Mouse (Mus musculus) CH12.LX (cell line): ENCODE data around the gene Ccdc148. TPM values are rescaled to one million over a fixed set of nuclear protein-coding genes. Genes with fewer than 3 reads are reported as not detected.

ENCODE experiments used
- DNase-seq: peaks from one replicate; pipeline ENCODE4 v3.0.0-alpha.2; 2013; ENCODE audit errors: extremely low read depth
- H3K27ac ChIP-seq: 2 replicates; pipeline ENCODE4 v1.5.1; 2012; ENCODE audit warnings: low read depth, mild to moderate bottlenecking, control low read depth, moderate library complexity; ENCODE audit not compliant: insufficient read depth
- H3K27me3 ChIP-seq: replicated peaks from 2 replicates; pipeline ENCODE3; 2012; ENCODE audit warnings: inconsistent platforms
- H3K36me3 ChIP-seq, 2 experiments: replicated peaks in 1 of 2; 2 replicates each; pipeline versions ENCODE3 to v1.6.1; 2012; ENCODE audit warnings: inconsistent platforms in 1 of 2, low read length in 1 of 2, mild to moderate bottlenecking in 1 of 2, mixed read lengths in 1 of 2, moderate library complexity in 1 of 2; ENCODE audit not compliant: control insufficient read depth in 1 of 2, insufficient read depth in 1 of 2
- H3K4me1 ChIP-seq, 2 experiments: 2 replicates each; pipeline ENCODE4 v1.6.1; 2012; ENCODE audit warnings: inconsistent platforms in 1 of 2, moderate library complexity in 1 of 2; ENCODE audit not compliant: insufficient read depth in 2 of 2, control insufficient read depth in 1 of 2
- H3K4me2 ChIP-seq: 2 replicates; pipeline ENCODE4 v1.6.1; 2012; ENCODE audit warnings: low read depth, mild to moderate bottlenecking, control low read depth; ENCODE audit not compliant: poor library complexity, insufficient read depth, severe bottlenecking
- H3K4me3 ChIP-seq, 3 experiments: fragments of 150-350 bp in 1 of 3; sonication (generic) in 1 of 3; replicated peaks in 1 of 3; 2 replicates each; pipeline versions ENCODE3 to v1.5.1; 2011 to 2012; ENCODE audit warnings: low read depth in 2 of 3, low read length in 2 of 3, mild to moderate bottlenecking in 2 of 3, moderate library complexity in 2 of 3, control low read depth in 1 of 3, improper control_type of control experiment in 1 of 3, inconsistent platforms in 1 of 3, mixed read lengths in 1 of 3; ENCODE audit not compliant: poor library complexity in 1 of 3
- H3K79me2 ChIP-seq: replicated peaks from 2 replicates; pipeline ENCODE4 v1.6.1; 2012; ENCODE audit warnings: mild to moderate bottlenecking, moderate library complexity; ENCODE audit not compliant: control insufficient read depth, poor library complexity, insufficient read depth, severe bottlenecking; ENCODE audit errors: extremely low read depth
- H3K9ac ChIP-seq: 2 replicates; pipeline ENCODE4 v1.6.1; 2012; ENCODE audit warnings: low read depth, mild to moderate bottlenecking, control low read depth, moderate library complexity; ENCODE audit not compliant: insufficient read depth
- H3K9me3 ChIP-seq: replicated peaks from 2 replicates; pipeline ENCODE3; 2012; ENCODE audit warnings: low read length, inconsistent platforms, mixed read lengths
- BHLHE40 ChIP-seq: IDR thresholded peaks from 2 replicates; pipeline ENCODE4 v1.6.1; 2011; ENCODE audit warnings: mild to moderate bottlenecking, low read depth, low read length, improper control_type of control experiment
- CHD2 ChIP-seq: IDR thresholded peaks from 2 replicates; pipeline ENCODE4 v1.6.1; 2011; ENCODE audit warnings: low read length, improper control_type of control experiment
- CTCF ChIP-seq, 2 experiments: IDR thresholded peaks in 1 of 2; conservative IDR thresholded peaks in 1 of 2; 2 replicates each; pipeline ENCODE4 v1.5.1; 2011 to 2012; ENCODE audit warnings: low read depth in 2 of 2, low read length in 2 of 2, improper control_type of control experiment in 1 of 2, inconsistent platforms in 1 of 2, mild to moderate bottlenecking in 1 of 2, moderate library complexity in 1 of 2
- E2F4 ChIP-seq: IDR thresholded peaks from 2 replicates; pipeline ENCODE4 v1.6.1; 2011; ENCODE audit warnings: low read depth, low read length, improper control_type of control experiment; ENCODE audit not compliant: insufficient replicate concordance
- GABPA ChIP-seq: IDR thresholded peaks from 2 replicates; pipeline ENCODE4 v1.6.1; 2012; ENCODE audit warnings: low read depth, low read length, improper control_type of control experiment, inconsistent platforms; ENCODE audit not compliant: insufficient replicate concordance
- HCFC1 ChIP-seq: IDR thresholded peaks from 2 replicates; pipeline ENCODE4 v1.6.1; 2012; ENCODE audit warnings: low read depth, mild to moderate bottlenecking, inconsistent platforms, low read length, improper control_type of control experiment
- JUN ChIP-seq: IDR thresholded peaks from 2 replicates; pipeline ENCODE4 v1.6.1; 2011; ENCODE audit warnings: low read depth, mild to moderate bottlenecking, low read length, improper control_type of control experiment, moderate library complexity; ENCODE audit not compliant: insufficient read depth
- JUND ChIP-seq: conservative IDR thresholded peaks from 2 replicates; pipeline ENCODE4 v1.6.1; 2011; ENCODE audit warnings: low read depth, low read length, improper control_type of control experiment
- MAFK ChIP-seq: IDR thresholded peaks from 2 replicates; pipeline ENCODE4 v1.6.1; 2011; ENCODE audit warnings: low read length, improper control_type of control experiment; ENCODE audit not compliant: insufficient replicate concordance
- MAX ChIP-seq: IDR thresholded peaks from 2 replicates; pipeline ENCODE4 v1.6.1; 2011; ENCODE audit warnings: low read length, improper control_type of control experiment
- MAZ ChIP-seq: IDR thresholded peaks from 2 replicates; pipeline ENCODE4 v1.6.1; 2012; ENCODE audit warnings: low read depth, mild to moderate bottlenecking, inconsistent platforms, low read length, improper control_type of control experiment, moderate library complexity
- MXI1 ChIP-seq: IDR thresholded peaks from 2 replicates; pipeline ENCODE4 v1.6.1; 2011; ENCODE audit warnings: mild to moderate bottlenecking, low read depth, low read length, improper control_type of control experiment
- POLR2A ChIP-seq: IDR thresholded peaks from 2 replicates; pipeline ENCODE4 v1.6.1; 2011; ENCODE audit warnings: low read depth, mild to moderate bottlenecking, improper control_type of control experiment, low read length
- POLR2AphosphoS2 ChIP-seq: IDR thresholded peaks from 2 replicates; pipeline ENCODE4 v1.6.1; 2011; ENCODE audit warnings: low read depth, low read length, improper control_type of control experiment
- RAD21 ChIP-seq: IDR thresholded peaks from 2 replicates; pipeline ENCODE4 v1.6.1; 2011; ENCODE audit warnings: low read depth, mild to moderate bottlenecking, low read length, improper control_type of control experiment, moderate library complexity
- RCOR1 ChIP-seq: conservative IDR thresholded peaks from 2 replicates; pipeline ENCODE4 v1.6.1; 2012; ENCODE audit warnings: low read depth, mild to moderate bottlenecking, inconsistent platforms, low read length, improper control_type of control experiment
- SMC3 ChIP-seq: IDR thresholded peaks from 2 replicates; pipeline ENCODE4 v1.6.1; 2011; ENCODE audit warnings: low read depth, low read length, improper control_type of control experiment
- TBP ChIP-seq: conservative IDR thresholded peaks from 2 replicates; pipeline ENCODE4 v1.6.1; 2011; ENCODE audit warnings: low read depth, low read length, improper control_type of control experiment
- TCF12 ChIP-seq: IDR thresholded peaks from 2 replicates; pipeline ENCODE4 v1.6.1; 2014; ENCODE audit warnings: low read depth, mild to moderate bottlenecking, inconsistent platforms, low read length, improper control_type of control experiment
- UBTF ChIP-seq: IDR thresholded peaks from 2 replicates; pipeline ENCODE4 v1.6.1; 2012; ENCODE audit warnings: low read depth, mild to moderate bottlenecking, inconsistent platforms, low read length, improper control_type of control experiment, moderate library complexity
- USF1 ChIP-seq: IDR thresholded peaks from 2 replicates; pipeline ENCODE4 v1.6.1; 2014; ENCODE audit warnings: low read depth, mild to moderate bottlenecking, inconsistent platforms, low read length, improper control_type of control experiment
- USF2 ChIP-seq: conservative IDR thresholded peaks from 2 replicates; pipeline ENCODE4 v1.6.1; 2011; ENCODE audit warnings: low read depth, low read length, improper control_type of control experiment
- dilution Hi-C: fragments of 300-500 bp; cut with MboI; formaldehyde crosslinking; loops from 2 replicates; pipeline ENCODE4 v1.14.3; 2020; ENCODE audit warnings: low sequenced_read_pairs; ENCODE audit not compliant: extremely low pct_unique_long_range_greater_than_20kb, extremely low pct_ligation_motif_present
- in situ Hi-C: fragments of 300-500 bp; cut with MboI; formaldehyde crosslinking; loops from 3 replicates; pipeline ENCODE4 v1.14.3; 2019; ENCODE audit warnings: low sequenced_read_pairs, low pct_ligation_motif_present, low pct_unique_long_range_greater_than_20kb, mixed read lengths
- polyA plus RNA-seq: library from polyadenylated mRNA; unstranded; fragments of >175 nt; gene quantifications from 2 replicates; pipeline ENCODE4 v1.2.1, GENCODE M21; 2012; ENCODE audit warnings: low read depth; ENCODE audit not compliant: insufficient read length
- total RNA-seq, 2 experiments: library from RNA; depleted of rRNA; stranded (reverse); fragments of 300-350 nt in 1 of 2; fragments of >200 nt in 1 of 2; gene quantifications; 2 replicates each; pipeline ENCODE4 v1.2.3; 2012 to 2014

Ccdc148 gene
- total and polyA plus RNA-seq, 3 experiments: not detected

DNA sequence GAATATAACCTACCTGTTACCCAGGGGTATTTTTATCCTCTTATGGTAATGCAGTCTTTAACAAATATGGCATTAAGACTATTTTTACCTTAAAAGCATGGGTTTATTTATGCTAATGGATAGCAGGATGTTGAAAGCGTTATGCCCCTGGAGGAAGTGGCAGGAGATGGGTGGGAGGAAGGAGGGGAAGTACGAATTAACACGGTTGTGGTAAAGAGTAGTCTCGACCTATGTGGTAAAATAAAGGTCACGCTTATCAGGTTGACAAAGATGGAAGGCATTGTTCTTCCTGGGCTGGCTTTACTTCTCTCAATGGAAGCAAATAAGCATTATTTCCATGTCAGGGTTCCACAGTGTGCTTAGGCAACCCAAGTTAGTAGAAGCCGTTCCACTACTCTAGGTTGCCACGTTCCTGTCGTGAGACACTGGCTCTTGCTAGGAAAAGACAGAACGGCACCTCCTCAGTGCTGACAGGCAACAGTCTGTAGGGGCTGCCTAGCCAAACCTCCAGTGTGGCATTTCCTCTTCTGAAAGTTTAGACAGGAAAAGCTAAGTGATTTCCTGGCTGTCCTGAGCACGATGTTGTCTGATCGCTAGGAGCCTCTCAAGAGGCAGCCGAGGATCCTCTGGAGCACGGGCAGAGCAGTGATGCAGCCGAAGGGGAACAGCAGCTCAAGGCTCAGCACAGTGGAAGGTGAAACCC, 253.5 kb downstream of the Ccdc148 start:
- H3K79me2 ChIP-seq: no peaks in the 10 kb centered on the region
- H3K27me3 ChIP-seq: no peaks in the 10 kb centered on the region
- H3K27ac ChIP-seq: no peak overlapping the region
- H3K4me3 ChIP-seq: no peak overlapping the region
- H3K9me3 ChIP-seq: peaks cover 65% of the 10 kb centered on the region
- in situ Hi-C loops: no loop called here
- DNase-seq: no peak
- H3K36me3 ChIP-seq: no peaks in the 10 kb centered on the region
- no peak overlapping the region for H3K9ac ChIP-seq
- dilution Hi-C loops: no loop called here
- H3K4me1 ChIP-seq: no peaks in the 10 kb centered on the region
- no peak overlapping the region for H3K4me2 ChIP-seq
- TF ChIP-seq MAZ (no peak), HCFC1 (no peak), POLR2A (no peak), GABPA (no peak), BHLHE40 (no peak), TBP (no peak), MAFK (no peak), SMC3 (no peak), POLR2AphosphoS2 (no peak), MAX (no peak), RCOR1 (no peak), JUN (no peak), RAD21 (no peak), CHD2 (no peak), CTCF (conservative IDR thresholded peaks at IDR 0.05 in 1 of 2, IDR thresholded peaks at IDR 0.05 in 1 of 2; ENCODE audit: low read depth in 2 of 2, low read length in 2 of 2) (no peak), UBTF (no peak), USF2 (no peak), JUND (no peak), MXI1 (no peak), USF1 (no peak)
- TF ChIP-seq, all 38 proteins: peak for 0

- dilution Hi-C loops: no loop called here
- TF ChIP-seq JUND (no peak), USF1 (no peak), GABPA (no peak), E2F4 (no peak), BHLHE40 (no peak), TCF12 (no peak), USF2 (no peak)
- no peak for DNase-seq
- Histone ChIP-seq H3K27me3 (no peaks in the 10 kb centered on the region), H3K36me3 (no peaks in the 10 kb centered on the region), H3K4me2 (no peak overlapping the region), H3K9me3 (peaks cover 52% of the 10 kb centered on the region), H3K79me2 (no peaks in the 10 kb centered on the region), H3K4me3 (no peak overlapping the region), H3K9ac (no peak overlapping the region), H3K27ac (no peak overlapping the region), H3K4me1 (no peaks in the 10 kb centered on the region)
- in situ Hi-C loops: no loop called here
These were observed 255.4 kb downstream of the Ccdc148 start for GRCm38 (mm10) chr2:58905057-58905456.
